14 mouse cellular contexts compared by ENCODE assay signal in the genomic region with DNA sequence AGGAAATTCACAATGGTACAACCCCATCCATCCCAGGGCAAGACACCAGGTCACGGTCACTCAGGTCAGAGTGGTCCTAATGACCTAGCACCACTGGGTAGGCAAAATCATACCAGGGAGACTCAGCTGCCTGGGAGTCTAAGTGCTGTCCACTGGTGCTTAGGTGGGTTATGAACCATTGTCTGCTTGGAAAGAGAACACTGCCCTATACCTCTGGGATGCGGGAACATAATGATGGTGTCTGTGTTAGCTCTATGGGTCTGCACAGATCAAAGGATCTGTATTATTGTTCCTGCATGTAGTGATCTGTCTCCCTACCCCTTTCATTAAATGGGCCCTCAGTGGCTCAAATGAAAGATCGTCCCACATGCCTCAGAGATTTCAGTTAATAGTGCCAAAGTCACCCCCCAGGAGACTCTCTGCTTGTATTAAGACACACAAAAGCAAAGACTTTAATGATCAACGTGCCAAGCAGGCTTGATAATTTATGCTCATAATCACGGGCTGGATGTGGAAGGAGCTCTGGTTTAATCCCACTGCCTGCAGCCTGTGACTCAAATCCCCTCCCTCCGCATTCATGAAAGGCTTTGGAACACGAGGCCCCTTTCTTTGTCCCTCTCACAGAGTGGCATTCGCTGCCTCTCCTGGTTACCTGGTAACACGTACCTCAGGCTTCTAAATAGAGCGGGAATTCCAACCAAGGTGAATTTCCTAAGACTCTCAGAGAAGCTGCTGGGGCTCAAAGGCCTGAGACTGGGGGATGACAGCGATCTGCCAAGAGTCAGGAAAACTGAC. TPM values are rescaled to one million over a fixed set of nuclear protein-coding genes. Genes with fewer than 3 reads are reported as not detected.
DNase-seq lines count a peak whose midpoint lies in the region; ATAC-seq and TF ChIP-seq lines count a peak whose summit lies in the region.
"Had no signal": no experiment of that assay in that cellular context is flagged by ENCODE, and none has a peak within 500 bp of the region (broad histone marks: within the 10 kb centered on the region; RNA-seq: fewer than 3 reads in every experiment).

No protein-coding gene starts in this region.

- peak overlapping the region; percentile 69 for H3K27ac ChIP-seq in heart, embryonic 10.5 days
- H3K27ac ChIP-seq in embryonic facial prominence, embryonic 11.5 days (replicated peaks; ENCODE audit: low read depth, low read length), result no peak overlapping the region
- peak overlapping the region; percentile 92 for H3K27ac ChIP-seq in hindbrain, embryonic 12.5 days
- H3K27ac ChIP-seq in midbrain, embryonic 15.5 days, result peak overlapping the region; percentile 92
- H3K27ac ChIP-seq in gastrocnemius, adult 2 months, result no peak overlapping the region

- peaks cover 2% of the 10 kb centered on the region; the same call in 1 of the 2 replicates for H3K36me3 ChIP-seq in heart, embryonic 10.5 days
- no peaks in the 10 kb centered on the region for H3K36me3 ChIP-seq in embryonic facial prominence, embryonic 11.5 days (replicated peaks; ENCODE audit: control insufficient read depth, insufficient read depth, low read depth, low read length)
- no peaks in the 10 kb centered on the region for H3K36me3 ChIP-seq in hindbrain, embryonic 12.5 days
- no peaks in the 10 kb centered on the region for H3K36me3 ChIP-seq in midbrain, embryonic 15.5 days (replicated peaks)

- no peak overlapping the region for H3K4me3 ChIP-seq in heart, embryonic 10.5 days
- H3K4me3 ChIP-seq in embryonic facial prominence, embryonic 11.5 days (ENCODE audit: low read depth, low read length), result no peak overlapping the region
- peak overlapping the region; percentile 58; the same call in 1 of the 2 replicates for H3K4me3 ChIP-seq in hindbrain, embryonic 12.5 days
- peak overlapping the region; percentile 54 for H3K4me3 ChIP-seq in midbrain, embryonic 15.5 days
- H3K4me3 ChIP-seq in gastrocnemius, adult 2 months, result no peak overlapping the region

- no peak overlapping the region for H3K4me2 ChIP-seq in embryonic facial prominence, embryonic 11.5 days (ENCODE audit: low read depth, low read length)
- H3K4me2 ChIP-seq in hindbrain, embryonic 12.5 days (replicated peaks), result peak overlapping the region; percentile 67
- peak overlapping the region; percentile 61 for H3K4me2 ChIP-seq in midbrain, embryonic 15.5 days

- DNase-seq in heart, embryonic 10.5 days (ENCODE audit: low spot score), result no peak
- no peak for DNase-seq in heart, postnatal 4 days
- peak; percentile 56 for DNase-seq in embryonic facial prominence, embryonic 11.5 days (ENCODE audit: low spot score)
- DNase-seq in layer of hippocampus, postnatal 10 days (ENCODE audit: low spot score in 2 of 2), result no peak
- DNase-seq in gastrocnemius, adult 2 months, result no peak
- no peak for DNase-seq in right cerebral cortex, postnatal 10 days (ENCODE audit: low spot score in 2 of 2)
- DNase-seq: heart, postnatal 36 days; kidney, adult 9 months; lung, postnatal 10 days had no signal

- 31% methylated on average over 11 of the region's 11 CpGs for WGBS in heart, embryonic 10.5 days
- 27% methylated on average over 11 of the region's 11 CpGs for WGBS in embryonic facial prominence, embryonic 11.5 days
- WGBS in hindbrain, embryonic 12.5 days, result 15% methylated on average over 11 of the region's 11 CpGs
- WGBS in midbrain, embryonic 15.5 days, result 8% methylated on average over 11 of the region's 11 CpGs

- ATAC-seq in embryonic facial prominence, embryonic 11.5 days (replicated peaks; ENCODE audit: insufficient number of reproducible peaks, low FRiP score, low TSS enrichment, low read depth), result no peak
- 0 out of 2 replicates have a peak, but pooled peaks have one; percentile 5 for ATAC-seq in hindbrain, embryonic 12.5 days (ENCODE audit: low FRiP score)
- peak; percentile 55 for ATAC-seq in midbrain, embryonic 15.5 days (replicated peaks)
- ATAC-seq: activated CD4-positive, CD25-positive, alpha-beta regulatory T cell, adult 4 months had no signal

- H3K9ac ChIP-seq in embryonic facial prominence, embryonic 11.5 days (replicated peaks; ENCODE audit: low read length), result no peak overlapping the region
- H3K9ac ChIP-seq in hindbrain, embryonic 12.5 days, result peak overlapping the region; percentile 9; the same call in 1 of the 2 replicates
- H3K9ac ChIP-seq in midbrain, embryonic 15.5 days, result peak overlapping the region; percentile 60; the same call in 1 of the 2 replicates

- intact Hi-C loops in gastrocnemius, adult 2 months (cut with DNase I), result no loop called here

- H3K9me3 ChIP-seq in heart, embryonic 10.5 days, result no peaks in the 10 kb centered on the region
- no peaks in the 10 kb centered on the region for H3K9me3 ChIP-seq in embryonic facial prominence, embryonic 11.5 days (replicated peaks; ENCODE audit: control insufficient read depth, low read length)
- H3K9me3 ChIP-seq in hindbrain, embryonic 12.5 days (replicated peaks), result no peaks in the 10 kb centered on the region
- H3K9me3 ChIP-seq in midbrain, embryonic 15.5 days, result no peaks in the 10 kb centered on the region

- no peak for TF ChIP-seq CTCF in gastrocnemius, adult 2 months (IDR thresholded peaks at IDR 0.05)

- H3K27me3 ChIP-seq in heart, embryonic 10.5 days (ENCODE audit: insufficient read depth, poor library complexity, severe bottlenecking), result peaks cover 59% of the 10 kb centered on the region
- H3K27me3 ChIP-seq in embryonic facial prominence, embryonic 11.5 days (ENCODE audit: control insufficient read depth, insufficient read depth, low read length), result peaks cover 42% of the 10 kb centered on the region
- peaks cover 42% of the 10 kb centered on the region for H3K27me3 ChIP-seq in hindbrain, embryonic 12.5 days
- H3K27me3 ChIP-seq in midbrain, embryonic 15.5 days (replicated peaks), result peaks cover 6% of the 10 kb centered on the region; the same call in 1 of the 2 replicates

- peaks cover 81% of the 10 kb centered on the region for H3K4me1 ChIP-seq in heart, embryonic 10.5 days
- peaks cover 13% of the 10 kb centered on the region for H3K4me1 ChIP-seq in embryonic facial prominence, embryonic 11.5 days (ENCODE audit: control insufficient read depth, insufficient read depth, low read length)
- peaks cover 71% of the 10 kb centered on the region for H3K4me1 ChIP-seq in hindbrain, embryonic 12.5 days
- peaks cover 88% of the 10 kb centered on the region for H3K4me1 ChIP-seq in midbrain, embryonic 15.5 days

RNA-seq across cellular contexts. Expression of a gene that starts 3.7 kb away (rescaled TPM):
- 7.4 and 15.7 TPM in 2 replicates for polyA plus RNA-seq in heart, embryonic 10.5 days (2016; fragmentation: Nextera tagmentation; extraction: Ambion mirVana)
- total RNA-seq in heart, postnatal 4 days (2021), result 1 to 10 TPM; 7.3 to 7.5 TPM
- 10.0 and 13.4 TPM in 2 replicates for polyA plus RNA-seq in embryonic facial prominence, embryonic 11.5 days (2014; fragmentation: Nextera tagmentation; extraction: Ambion mirVana)
- polyA plus RNA-seq in hindbrain, embryonic 12.5 days (2016; fragmentation: Nextera tagmentation; extraction: Ambion mirVana), result 47.2 and 48.7 TPM in 2 replicates
- polyA plus RNA-seq in midbrain, embryonic 15.5 days (2015; fragmentation: Nextera tagmentation; extraction: Ambion mirVana), result 57.0 and 65.1 TPM in 2 replicates
- 10 to 100 TPM; 58.1 to 60.4 TPM for total RNA-seq in layer of hippocampus, postnatal 10 days (2021)
- total RNA-seq in gastrocnemius, adult 2 months (2021), result not detected
- total RNA-seq: liver, adult 2 months had no signal
- polyA plus RNA-seq: activated CD4-positive, CD25-positive, alpha-beta regulatory T cell, adult 4 months; liver, adult 2 months had no signal

RNA-seq across cellular contexts. Expression of a gene that starts 24.2 kb away (rescaled TPM):
- 46.1 and 80.9 TPM in 2 replicates for polyA plus RNA-seq in heart, embryonic 10.5 days (2016; fragmentation: Nextera tagmentation; extraction: Ambion mirVana)
- 10 to 100 TPM; 84.2 to 91.4 TPM for total RNA-seq in heart, postnatal 4 days (2021)
- polyA plus RNA-seq in embryonic facial prominence, embryonic 11.5 days (2014; fragmentation: Nextera tagmentation; extraction: Ambion mirVana), result 2.0 and 2.3 TPM in 2 replicates
- 7.4 and 7.6 TPM in 2 replicates for polyA plus RNA-seq in hindbrain, embryonic 12.5 days (2016; fragmentation: Nextera tagmentation; extraction: Ambion mirVana)
- 22.5 and 23.3 TPM in 2 replicates for polyA plus RNA-seq in midbrain, embryonic 15.5 days (2015; fragmentation: Nextera tagmentation; extraction: Ambion mirVana)
- 10 to 100 TPM; 21.1 to 22.6 TPM for total RNA-seq in layer of hippocampus, postnatal 10 days (2021)
- total RNA-seq in gastrocnemius, adult 2 months (2021), result under 1 TPM; 0.23 to 0.95 TPM

RNA-seq across cellular contexts. Expression of a gene that starts 25.5 kb away (rescaled TPM):
- 0.21 and 0.55 TPM in 2 replicates for polyA plus RNA-seq in heart, embryonic 10.5 days (2016; fragmentation: Nextera tagmentation; extraction: Ambion mirVana)
- under 1 TPM in 1 of 2 experiments, not detected in 1; 0.02 TPM for total RNA-seq in heart, postnatal 4 days (2021)
- polyA plus RNA-seq in embryonic facial prominence, embryonic 11.5 days (2014; fragmentation: Nextera tagmentation; extraction: Ambion mirVana), result 0.13 and 0.14 TPM in 2 replicates
- 0.43 and 0.64 TPM in 2 replicates for polyA plus RNA-seq in hindbrain, embryonic 12.5 days (2016; fragmentation: Nextera tagmentation; extraction: Ambion mirVana)
- 1.0 and 1.1 TPM in 2 replicates for polyA plus RNA-seq in midbrain, embryonic 15.5 days (2015; fragmentation: Nextera tagmentation; extraction: Ambion mirVana)
- not detected for total RNA-seq in layer of hippocampus, postnatal 10 days (2021)
- total RNA-seq in gastrocnemius, adult 2 months (2021), result not detected
- total RNA-seq: heart, postnatal 36 days; layer of hippocampus, postnatal 25 days had no signal

Comparison
In these comparisons a context has a peak if more than half of its experiments do, and no peak if none do; other contexts are left out.
1. H3K27ac ChIP-seq: peak in heart, embryonic 10.5 days (single experiment), hindbrain, embryonic 12.5 days (single experiment) and midbrain, embryonic 15.5 days (single experiment); none in embryonic facial prominence, embryonic 11.5 days (single experiment) and gastrocnemius, adult 2 months (single experiment).
2. H3K4me3 ChIP-seq: peak in hindbrain, embryonic 12.5 days (single experiment) and midbrain, embryonic 15.5 days (single experiment); none in heart, embryonic 10.5 days (single experiment), embryonic facial prominence, embryonic 11.5 days (single experiment) and gastrocnemius, adult 2 months (single experiment).